Mouse (Mus musculus) midbrain, embryonic 15.5 days (tissue): ENCODE results near the gene Lrrc8b. TPM values are rescaled to one million over a fixed set of nuclear protein-coding genes. Genes with fewer than 3 reads are reported as not detected.

Source experiments
- ATAC-seq: fragments of 200-750 bp; cut with Nextera tagmentation; replicated peaks from 2 replicates; pipeline ENCODE4 v1.8.0; 2017; ENCODE audit warnings: moderate TSS enrichment
- H3K27ac ChIP-seq: fragments of 300-500 bp; sonication (generic); 2 replicates; pipeline ENCODE4 v1.5.1; 2015; ENCODE audit warnings: mild to moderate bottlenecking, inconsistent platforms
- H3K27me3 ChIP-seq: fragments of 300-500 bp; sonication (generic); replicated peaks from 2 replicates; pipeline ENCODE4 v1.6.1; 2015; ENCODE audit warnings: inconsistent platforms
- H3K36me3 ChIP-seq: fragments of 300-500 bp; sonication (generic); replicated peaks from 2 replicates; pipeline ENCODE4 v1.6.1; 2015; ENCODE audit warnings: inconsistent platforms
- H3K4me1 ChIP-seq: fragments of 300-500 bp; sonication (generic); 2 replicates; pipeline ENCODE4 v1.6.1; 2015; ENCODE audit warnings: inconsistent platforms
- H3K4me2 ChIP-seq: fragments of 300-500 bp; sonication (generic); 2 replicates; pipeline ENCODE4 v1.6.1; 2015; ENCODE audit warnings: inconsistent platforms, mild to moderate bottlenecking, moderate library complexity
- H3K4me3 ChIP-seq: fragments of 300-500 bp; sonication (generic); 2 replicates; pipeline ENCODE4 v1.5.1; 2015; ENCODE audit warnings: mild to moderate bottlenecking, inconsistent platforms
- H3K9ac ChIP-seq: fragments of 300-500 bp; sonication (generic); 2 replicates; pipeline ENCODE4 v1.6.1; 2015; ENCODE audit warnings: mild to moderate bottlenecking, inconsistent platforms
- H3K9me3 ChIP-seq: fragments of 300-500 bp; sonication (generic); 2 replicates; pipeline ENCODE4 v1.6.1; 2016; ENCODE audit warnings: inconsistent platforms
- WGBS: fragments of 180-500 bp; shearing (Covaris S2); methylation state at CpG from one replicate; pipeline ENCODE4 v1.1.7; 2015; ENCODE audit warnings: mixed read lengths; 5-methylcytosine and 5-hydroxymethylcytosine counted together
- polyA plus RNA-seq: library from polyadenylated mRNA; unstranded; fragments of >200 nt; fragmentation: Nextera tagmentation; extraction: Ambion mirVana; gene quantifications from 2 replicates; pipeline ENCODE4 v1.2.1, GENCODE M21; 2015

Lrrc8b gene
- polyA plus RNA-seq, 1 experiment from 2014 or later: 18.0 TPM

- Histone ChIP-seq H3K27ac (no peak overlapping the region), H3K4me1 (no peaks in the 10 kb centered on the region)
- ATAC-seq: no peak
Measured at GRCm38 (mm10) chr5:105465550-105465949, 50.0 kb downstream of the Lrrc8b start.

GRCm38 (mm10) chr5:105466471-105466902 lies 50.9 kb downstream of the Lrrc8b start:
- H3K27ac ChIP-seq: no peak overlapping the region
- H3K4me2 ChIP-seq: no peak overlapping the region
- no peak overlapping the region for H3K9ac ChIP-seq
- H3K27me3 ChIP-seq: no peaks in the 10 kb centered on the region
- no peaks in the 10 kb centered on the region for H3K9me3 ChIP-seq
- WGBS: 84% methylated on average over 7 of the region's 7 CpGs
- no peaks in the 10 kb centered on the region for H3K36me3 ChIP-seq
- no peak for ATAC-seq
- no peaks in the 10 kb centered on the region for H3K4me1 ChIP-seq
- no peak overlapping the region for H3K4me3 ChIP-seq

More at GRCm38 (mm10) chr5:105465550-105465949, 50.0 kb downstream of the Lrrc8b start:
- WGBS: 96% methylated on average over 8 of the region's 8 CpGs
- no peaks in the 10 kb centered on the region for H3K27me3 ChIP-seq
- H3K4me2 ChIP-seq: no peak overlapping the region
- no peaks in the 10 kb centered on the region for H3K36me3 ChIP-seq
- no peak overlapping the region for H3K9ac ChIP-seq
- no peak overlapping the region for H3K4me3 ChIP-seq
- H3K9me3 ChIP-seq: no peaks in the 10 kb centered on the region

GRCm38 (mm10) chr5:105467271-105467670 lies 51.7 kb downstream of the Lrrc8b start:
- Histone ChIP-seq H3K9ac (no peak overlapping the region), H3K9me3 (no peaks in the 10 kb centered on the region), H3K27me3 (no peaks in the 10 kb centered on the region), H3K4me2 (no peak overlapping the region), H3K4me1 (no peaks in the 10 kb centered on the region), H3K27ac (no peak overlapping the region), H3K36me3 (no peaks in the 10 kb centered on the region), H3K4me3 (no peak overlapping the region)
- ATAC-seq: no peak
- 51% methylated on average over 10 of the region's 10 CpGs for WGBS

GRCm38 (mm10) chr5:105472983-105473705 lies 57.6 kb downstream of the Lrrc8b start:
- Histone ChIP-seq H3K9ac (no peak overlapping the region), H3K36me3 (no peaks in the 10 kb centered on the region), H3K27me3 (no peaks in the 10 kb centered on the region), H3K9me3 (no peaks in the 10 kb centered on the region), H3K27ac (no peak overlapping the region), H3K4me3 (no peak overlapping the region), H3K4me2 (no peak overlapping the region), H3K4me1 (no peaks in the 10 kb centered on the region)
- 72% methylated on average over 5 of the region's 5 CpGs for WGBS
- ATAC-seq: no peak

GRCm38 (mm10) chr5:105477527-105477926 lies 62.0 kb downstream of the Lrrc8b start:
- no peak overlapping the region for H3K27ac ChIP-seq
- no peak overlapping the region for H3K9ac ChIP-seq
- H3K36me3 ChIP-seq: peaks cover 28% of the 10 kb centered on the region
- no peak for ATAC-seq
- H3K27me3 ChIP-seq: no peaks in the 10 kb centered on the region
- H3K4me1 ChIP-seq: no peaks in the 10 kb centered on the region
- WGBS: 88% methylated on average over 9 of the region's 9 CpGs
- H3K4me2 ChIP-seq: no peak overlapping the region
- no peak overlapping the region for H3K4me3 ChIP-seq
- H3K9me3 ChIP-seq: no peaks in the 10 kb centered on the region

GRCm38 (mm10) chr5:105479673-105480072 lies 64.1 kb downstream of the Lrrc8b start:
- H3K27ac ChIP-seq: no peak overlapping the region
- H3K9ac ChIP-seq: no peak overlapping the region
- no peaks in the 10 kb centered on the region for H3K9me3 ChIP-seq
- no peak overlapping the region for H3K4me2 ChIP-seq
- whole genome bisulfite sequencing: 87% methylated on average over 13 of the region's 13 CpGs
- H3K4me1 ChIP-seq: no peaks in the 10 kb centered on the region
- peaks cover 28% of the 10 kb centered on the region for H3K36me3 ChIP-seq
- no peak overlapping the region for H3K4me3 ChIP-seq
- no peaks in the 10 kb centered on the region for H3K27me3 ChIP-seq
- no peak for ATAC-seq

- H3K27ac ChIP-seq: no peak overlapping the region
- 98% methylated on average over 17 of the region's 17 CpGs for WGBS
- no peak for ATAC-seq
Measured at GRCm38 (mm10) chr5:105480561-105480960, 65.0 kb downstream of the Lrrc8b start.

GRCm38 (mm10) chr5:105483632-105484031 lies 68.1 kb downstream of the Lrrc8b start:
- Histone ChIP-seq H3K9me3 (no peaks in the 10 kb centered on the region), H3K9ac (no peak overlapping the region), H3K4me2 (no peak overlapping the region), H3K36me3 (peaks cover 33% of the 10 kb centered on the region), H3K4me3 (no peak overlapping the region), H3K27ac (no peak overlapping the region), H3K4me1 (no peaks in the 10 kb centered on the region), H3K27me3 (no peaks in the 10 kb centered on the region)
- WGBS: 83% methylated on average over 2 of the region's 2 CpGs
- no peak for ATAC-seq

More at GRCm38 (mm10) chr5:105480561-105480960, 65.0 kb downstream of the Lrrc8b start:
- no peak overlapping the region for H3K4me2 ChIP-seq
- H3K9ac ChIP-seq: no peak overlapping the region
- no peaks in the 10 kb centered on the region for H3K4me1 ChIP-seq
- no peaks in the 10 kb centered on the region for H3K27me3 ChIP-seq
- no peak overlapping the region for H3K4me3 ChIP-seq
- H3K36me3 ChIP-seq: peaks cover 30% of the 10 kb centered on the region
- H3K9me3 ChIP-seq: no peaks in the 10 kb centered on the region

- Histone ChIP-seq H3K4me2 (no peak overlapping the region), H3K9me3 (no peaks in the 10 kb centered on the region), H3K27me3 (no peaks in the 10 kb centered on the region), H3K27ac (no peak overlapping the region), H3K4me3 (no peak overlapping the region), H3K9ac (no peak overlapping the region), H3K4me1 (no peaks in the 10 kb centered on the region), H3K36me3 (peaks cover 33% of the 10 kb centered on the region)
- WGBS: 91% methylated on average over 6 of the region's 6 CpGs
- no peak for ATAC-seq
Measured at GRCm38 (mm10) chr5:105484247-105484646, 68.7 kb downstream of the Lrrc8b start.

GRCm38 (mm10) chr5:105484891-105485290 lies 69.3 kb downstream of the Lrrc8b start:
- Histone ChIP-seq H3K4me1 (no peaks in the 10 kb centered on the region), H3K27me3 (no peaks in the 10 kb centered on the region), H3K4me2 (no peak overlapping the region), H3K36me3 (peaks cover 28% of the 10 kb centered on the region), H3K9me3 (no peaks in the 10 kb centered on the region), H3K9ac (no peak overlapping the region), H3K4me3 (no peak overlapping the region), H3K27ac (no peak overlapping the region)
- WGBS: 91% methylated on average over 14 of the region's 14 CpGs
- ATAC-seq: no peak

GRCm38 (mm10) chr5:105490211-105490610 lies 74.6 kb downstream of the Lrrc8b start:
- 86% methylated on average over 5 of the region's 5 CpGs for WGBS

GRCm38 (mm10) chr5:105491389-105491788 lies 75.8 kb downstream of the Lrrc8b start:
- Histone ChIP-seq H3K4me1 (peaks cover 32% of the 10 kb centered on the region), H3K27ac (no peak overlapping the region), H3K27me3 (0 out of 2 replicates have a peak, but pooled peaks cover 3% of the 10 kb centered on the region), H3K36me3 (no peaks in the 10 kb centered on the region), H3K4me2 (no peak overlapping the region), H3K9ac (no peak overlapping the region), H3K4me3 (no peak overlapping the region), H3K9me3 (no peaks in the 10 kb centered on the region)
- WGBS: 54% methylated on average over 4 of the region's 4 CpGs
- ATAC-seq: peak; percentile 45; the same call in 1 of the 2 replicates

More at GRCm38 (mm10) chr5:105490211-105490610, 74.6 kb downstream of the Lrrc8b start:
- ATAC-seq: no peak
- Histone ChIP-seq H3K9ac (no peak overlapping the region), H3K4me2 (no peak overlapping the region), H3K27ac (no peak overlapping the region), H3K4me1 (peaks cover 25% of the 10 kb centered on the region), H3K27me3 (0 out of 2 replicates have a peak, but pooled peaks cover 3% of the 10 kb centered on the region), H3K4me3 (no peak overlapping the region), H3K36me3 (0 out of 2 replicates have a peak, but pooled peaks cover 5% of the 10 kb centered on the region), H3K9me3 (no peaks in the 10 kb centered on the region)
